Mouse (Mus musculus) myocyte (in vitro differentiated cells): ENCODE data around the gene Arf6.

Experiments
- CEBPB ChIP-seq: IDR thresholded peaks from 2 replicates; pipeline ENCODE4 v1.6.1; 2011; ENCODE audit warnings: mild to moderate bottlenecking, moderate library complexity; ENCODE audit not compliant: poor library complexity, insufficient read depth, severe bottlenecking
- E2F4 ChIP-seq: IDR thresholded peaks from one replicate; pipeline ENCODE4 v1.6.1; 2011; ENCODE audit warnings: mild to moderate bottlenecking, control low read depth, moderate library complexity; ENCODE audit not compliant: insufficient read depth
- MAX ChIP-seq: IDR thresholded peaks from one replicate; pipeline ENCODE4 v1.6.1; 2011; ENCODE audit warnings: low read depth, mild to moderate bottlenecking, control low read depth
- MYOD1 ChIP-seq, 3 experiments: IDR thresholded peaks; one replicate each; pipeline ENCODE4 v1.6.1; 2011; ENCODE audit warnings: control low read depth in 2 of 3, low read depth in 2 of 3, mild to moderate bottlenecking in 2 of 3, moderate library complexity in 1 of 3; ENCODE audit not compliant: insufficient read length in 2 of 3, control insufficient read depth in 1 of 3
- MYOG ChIP-seq, 3 experiments: IDR thresholded peaks; one replicate each; pipeline ENCODE4 v1.6.1; 2011; ENCODE audit warnings: control low read depth in 2 of 3, low read depth in 2 of 3, mild to moderate bottlenecking in 2 of 3; ENCODE audit not compliant: insufficient read length in 2 of 3, control insufficient read depth in 1 of 3, insufficient read depth in 1 of 3
- POLR2A ChIP-seq: IDR thresholded peaks from one replicate; pipeline ENCODE4 v1.6.1; 2011; ENCODE audit warnings: low read depth, mild to moderate bottlenecking, control low read depth, moderate library complexity; ENCODE audit not compliant: insufficient read length
- POLR2AphosphoS2 ChIP-seq: IDR thresholded peaks from one replicate; pipeline ENCODE4 v1.6.1; 2011; ENCODE audit warnings: low read depth, control low read depth; ENCODE audit not compliant: insufficient read length
- REST ChIP-seq: IDR thresholded peaks from one replicate; pipeline ENCODE4 v1.6.1; 2011; ENCODE audit warnings: mild to moderate bottlenecking, control low read depth, moderate library complexity; ENCODE audit not compliant: insufficient read depth, insufficient read length
- TCF12 ChIP-seq: IDR thresholded peaks from one replicate; pipeline ENCODE4 v1.6.1; 2011; ENCODE audit warnings: mild to moderate bottlenecking, control low read depth; ENCODE audit not compliant: poor library complexity, insufficient read depth, severe bottlenecking
- TCF3 ChIP-seq: IDR thresholded peaks from one replicate; pipeline ENCODE4 v1.6.1; 2011; ENCODE audit warnings: low read depth, control low read depth; ENCODE audit not compliant: insufficient read length
- USF1 ChIP-seq: IDR thresholded peaks from one replicate; pipeline ENCODE4 v1.6.1; 2011; ENCODE audit warnings: low read depth, mild to moderate bottlenecking, control low read depth, moderate library complexity

DNA sequence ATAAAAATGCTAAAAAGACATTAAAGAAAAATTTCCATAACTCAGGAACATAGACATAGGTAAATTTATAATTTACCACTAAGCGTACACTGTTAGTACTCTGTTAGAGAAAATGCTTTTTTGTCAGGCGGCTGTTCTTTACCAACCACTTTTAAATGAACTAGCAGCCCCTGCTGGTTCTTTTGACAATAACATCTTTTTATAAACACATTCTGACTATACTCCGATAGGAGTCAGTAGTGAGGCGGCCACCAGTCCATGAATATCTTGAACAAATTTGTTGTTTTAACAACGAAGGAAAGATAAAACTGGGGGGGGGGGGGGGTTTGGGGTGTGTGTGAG is 11.3 kb upstream of the Arf6 start:
- no peak for TF ChIP-seq POLR2A
- TF ChIP-seq POLR2AphosphoS2, result no peak
- no peak for TF ChIP-seq MAX
- TF ChIP-seq MYOG (IDR thresholded peaks at IDR 0.05; ENCODE audit: control insufficient read depth in 1 of 3, insufficient read depth in 1 of 3, insufficient read length in 2 of 3, low read depth in 2 of 3), result no peak
- TF ChIP-seq E2F4, result no peak
- no peak for TF ChIP-seq CEBPB
- TF ChIP-seq USF1, result no peak
- no peak for TF ChIP-seq MYOD1 (IDR thresholded peaks at IDR 0.05; ENCODE audit: control insufficient read depth in 1 of 3, insufficient read length in 2 of 3, low read depth in 2 of 3)
- TF ChIP-seq TCF3, result no peak
- TF ChIP-seq TCF12, result no peak
- TF ChIP-seq REST, result no peak
